ENCODE assay signal across 11 mouse cellular contexts in the genomic region with DNA sequence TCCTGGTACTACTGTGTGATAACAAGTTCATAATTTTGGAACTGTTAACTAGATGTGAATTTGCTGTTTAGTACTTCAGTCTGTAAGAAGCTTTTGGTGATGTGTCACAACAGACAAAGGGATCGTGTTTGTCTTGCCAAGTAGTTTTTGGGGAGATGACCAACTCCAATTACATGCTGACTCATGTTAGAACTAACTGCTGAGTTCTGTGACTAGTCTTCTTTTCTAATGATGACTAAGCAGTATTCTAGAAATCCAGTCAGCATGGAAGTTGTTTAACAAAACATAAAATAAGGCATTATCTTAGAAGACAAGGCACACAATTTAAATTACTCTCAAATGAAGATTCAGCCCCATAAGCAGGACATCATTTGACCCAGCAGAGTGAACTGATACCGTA. TPM values are rescaled to one million over a fixed set of nuclear protein-coding genes. Genes with fewer than 3 reads are reported as not detected.
A peak's percentile ranks its signal among the peaks of the same experiment; 100 is the strongest.
DNase-seq lines count a peak whose midpoint lies in the region.
"Had no signal": no experiment of that assay in that cellular context is flagged by ENCODE, and none has a peak within 500 bp of the region (broad histone marks: within the 10 kb centered on the region; RNA-seq: fewer than 3 reads in every experiment).

No protein-coding gene starts in this region.

- DNase-seq in gastrocnemius, adult 18-20 months (ENCODE audit: low spot score), result peak; percentile 12
- no peak for DNase-seq in gastrocnemius, postnatal 4 days (ENCODE audit: low spot score in 2 of 2)
- peak; percentile 75 for DNase-seq in 416B (ENCODE audit: low read depth)
- peak; percentile 73 for DNase-seq in adipocyte (ENCODE audit: low spot score)
- peak; percentile 67 for DNase-seq in fibroblast of lung, adult 2 months (ENCODE audit: low read depth)
- DNase-seq in layer of hippocampus, postnatal 36 days, result no peak
- no peak for DNase-seq in testis, postnatal 10 days (ENCODE audit: low spot score)
- no peak for DNase-seq in urinary bladder, adult 2 months (ENCODE audit: low spot score)
- DNase-seq: cerebellum, postnatal 10 days; heart, adult 2 months; right cerebral cortex, postnatal 4 days had no signal

RNA-seq across cellular contexts. Expression of gene Ypel5, which starts 2.7 kb away (rescaled TPM):
- 10 to 100 TPM; 30.2 to 30.7 TPM for total RNA-seq in gastrocnemius, adult 18-20 months (2021)
- total RNA-seq in gastrocnemius, postnatal 4 days (2021), result 10 to 100 TPM; 30.8 to 37.3 TPM
- total RNA-seq in layer of hippocampus, postnatal 36 days (2021), result 100 to 1,000 TPM in 1 of 2 experiments, 10 to 100 TPM in 1; 96.1 to 106 TPM
- 55.2 and 59.0 TPM in 2 replicates for polyA plus RNA-seq in urinary bladder, adult 2 months (2012; rRNA removed)

Comparison
In these comparisons a context has a peak if more than half of its experiments do, and no peak if none do; other contexts are left out.
1. DNase-seq: peak in gastrocnemius, adult 18-20 months (single experiment), 416B (single experiment), adipocyte (single experiment) and fibroblast of lung, adult 2 months (single experiment); none in gastrocnemius, postnatal 4 days (0 of 2), layer of hippocampus, postnatal 36 days (0 of 2), testis, postnatal 10 days (single experiment) and urinary bladder, adult 2 months (single experiment).